Mouse (Mus musculus): ENCODE data around the gene Rap1gds1.

Rap1gds1 gene

DNA sequence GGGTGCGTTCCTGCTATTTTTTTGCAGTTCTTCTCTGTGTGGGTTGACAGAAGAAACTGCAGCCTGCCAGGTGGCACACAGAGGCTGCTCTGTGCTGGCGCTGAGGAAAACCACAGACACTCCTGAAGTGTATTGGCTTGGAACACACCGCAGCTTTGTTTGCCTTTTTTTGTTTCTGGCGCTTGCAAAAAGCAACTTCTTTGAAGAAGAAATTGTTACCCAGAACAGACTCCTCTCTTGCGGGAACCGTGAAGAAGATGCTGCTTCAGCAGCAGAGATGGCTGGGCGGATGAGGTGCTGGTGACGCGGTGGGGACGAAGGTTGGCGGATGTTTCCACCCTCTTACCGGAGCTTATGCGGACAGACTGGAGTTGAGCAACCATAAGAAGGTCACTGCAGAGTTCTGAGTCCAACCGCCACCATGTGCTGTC is 198.1 kb downstream of the Rap1gds1 start:
- no peak for DNase-seq

- DNase-seq, result no peak
Observed at GRCm38 (mm10) chr3:138876418-138876817, 198.6 kb downstream of the Rap1gds1 start.

DNA sequence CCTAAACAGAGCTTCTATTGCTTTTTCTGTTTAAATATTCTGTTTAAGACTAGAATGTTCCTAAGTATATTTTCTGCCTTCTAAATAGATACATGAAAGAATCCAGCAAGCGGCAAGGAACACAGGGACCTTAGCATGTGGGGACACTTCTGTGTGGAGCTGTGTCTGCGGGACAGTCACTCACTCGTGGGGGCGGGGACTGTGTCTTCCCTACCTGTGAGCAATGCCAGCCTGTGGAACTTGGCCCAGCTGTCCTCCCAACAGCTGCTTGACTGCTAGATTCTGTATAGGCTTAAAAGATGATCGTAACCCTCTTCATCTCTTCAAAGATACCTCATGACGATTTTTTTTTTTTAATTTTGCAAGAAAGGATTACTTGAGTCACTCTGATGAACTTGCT is 199.1 kb downstream of the Rap1gds1 start:
- no peak for DNase-seq
